Mouse (Mus musculus) CD4-positive, CD25-positive, alpha-beta regulatory T cell, adult 4 months (primary cell): Measurements from ENCODE around the gene Amigo2. TPM values are rescaled to one million over a fixed set of nuclear protein-coding genes. Genes with fewer than 3 reads are reported as not detected.

ENCODE experiments used
- ATAC-seq: one replicate; pipeline ENCODE4 v1.8.0; 2017
- polyA plus RNA-seq, 2 experiments: library from polyadenylated mRNA; unstranded; fragments of 100-300 nt; shearing (Covaris generic); gene quantifications; one replicate each; pipeline ENCODE4 v1.2.1; 2017

Gene Amigo2
- polyA plus RNA-seq: 1 to 10 TPM in 1 of 2 experiments, under 1 TPM in 1; 0.77 to 1.8 TPM

- peak; percentile 28 for ATAC-seq
These were observed at the start of gene Amigo2, which contains the start of gene Pced1b for GRCm38 (mm10) chr15:97246911-97247790. TSS of gene Amigo2 (minus strand) at chr15:97247287. TSS of gene Pced1b (plus strand) at chr15:97247107.

DNA sequence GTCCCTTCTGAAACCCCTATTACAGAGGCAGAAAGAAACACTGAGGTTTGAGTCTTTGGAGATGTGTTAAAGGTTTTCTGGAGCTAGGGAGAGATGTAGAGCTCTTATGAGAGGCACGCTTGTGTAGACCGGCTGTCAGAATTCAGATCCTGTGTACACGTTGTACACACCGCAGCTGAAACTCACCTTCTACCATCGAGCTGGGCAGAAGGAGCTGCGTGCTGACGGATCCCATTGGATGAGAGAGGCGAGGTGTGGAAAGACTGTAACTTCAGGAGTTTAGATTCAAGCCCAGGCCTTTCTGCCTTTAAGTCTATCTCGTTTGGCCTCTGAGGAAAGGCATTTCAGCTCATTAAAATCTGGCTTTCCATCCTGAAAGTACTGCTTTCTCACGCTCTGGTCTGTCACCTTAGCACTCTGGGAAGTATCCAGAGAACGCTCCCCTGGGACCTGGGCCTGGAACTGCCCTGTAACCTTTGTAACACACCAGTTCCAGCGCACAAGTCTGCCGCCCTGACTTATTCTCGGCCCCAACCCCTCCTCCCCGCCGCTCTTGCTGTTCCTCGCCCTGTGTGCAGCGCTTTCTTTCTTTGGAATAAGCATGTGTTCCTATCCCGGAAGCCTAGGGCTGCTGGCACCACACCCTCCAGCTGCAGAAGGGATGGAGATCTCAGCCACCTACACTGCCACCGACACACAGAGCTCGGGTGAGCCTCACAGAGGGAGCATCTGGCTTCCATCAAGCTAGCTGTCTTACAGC, 44.4 kb upstream of the Amigo2 start:
- no peak for ATAC-seq

- ATAC-seq: no peak
These were observed 43.3 kb upstream of the Amigo2 start for GRCm38 (mm10) chr15:97290351-97290750.

DNA sequence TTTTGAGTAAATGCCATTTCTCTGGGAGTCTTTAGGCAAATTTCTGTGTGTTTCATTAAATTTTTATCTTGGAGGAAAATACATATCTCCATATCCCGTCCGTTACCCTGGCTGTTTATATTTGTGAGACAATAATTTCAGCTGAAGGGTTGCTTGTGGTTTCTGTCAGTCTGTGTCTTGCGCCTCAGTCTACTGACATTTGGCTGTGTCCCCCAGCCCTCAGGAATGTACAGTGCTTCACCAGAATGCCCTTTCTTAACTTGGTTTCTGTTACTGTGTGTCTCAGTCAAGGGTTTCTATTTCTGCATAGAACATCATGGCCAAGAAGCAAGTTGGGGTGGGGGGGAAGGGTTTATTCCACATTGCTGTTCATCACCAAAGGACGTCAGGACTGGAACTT, 42.1 kb upstream of the Amigo2 start:
- ATAC-seq: no peak

DNA sequence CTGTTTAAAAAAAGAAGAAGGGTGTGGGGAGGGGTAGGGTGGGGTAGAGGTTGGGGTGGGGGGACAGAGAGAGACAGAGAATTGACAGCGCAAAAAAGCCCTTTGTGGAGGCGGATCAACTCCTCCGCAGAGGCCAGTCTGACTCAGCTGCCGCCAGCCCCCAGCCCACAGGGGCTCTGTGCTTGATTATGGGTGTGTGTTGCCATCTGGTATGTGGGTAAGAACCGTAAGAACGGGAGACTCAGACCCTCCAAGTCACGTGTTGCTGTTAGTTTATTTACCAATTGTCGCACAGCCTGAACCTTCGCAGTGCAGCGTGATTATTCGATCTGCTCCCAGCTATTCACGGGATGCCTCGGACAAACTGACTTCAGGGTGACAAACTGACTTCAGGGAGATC, 41.6 kb upstream of the Amigo2 start:
- ATAC-seq: no peak

GRCm38 (mm10) chr15:97287436-97288143, 40.5 kb upstream of the Amigo2 start:
- ATAC-seq: no peak

- ATAC-seq: no peak
These were observed 39.6 kb upstream of the Amigo2 start for GRCm38 (mm10) chr15:97286731-97287130.

GRCm38 (mm10) chr15:97285665-97286212, 38.7 kb upstream of the Amigo2 start:
- ATAC-seq: no peak

DNA sequence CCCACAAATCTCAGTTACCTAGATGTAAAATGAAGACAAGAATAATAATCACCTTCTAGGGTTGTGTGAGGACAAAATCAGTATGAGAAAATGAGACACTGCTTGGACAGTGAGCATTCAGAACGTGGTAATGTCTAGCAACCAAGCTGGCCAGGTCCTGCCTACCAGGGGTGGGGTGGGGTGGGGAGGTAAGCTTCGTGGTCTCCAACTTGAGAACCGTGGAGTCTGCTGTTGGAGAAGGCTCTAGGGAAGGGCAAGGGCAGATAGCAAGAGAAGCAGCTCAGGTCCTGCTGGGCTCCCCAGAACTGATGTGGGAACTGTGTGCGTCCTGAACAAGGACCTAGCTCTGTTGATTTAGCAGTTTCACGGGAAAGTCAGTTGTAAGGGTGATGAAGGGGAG, 37.1 kb upstream of the Amigo2 start:
- no peak for ATAC-seq

GRCm38 (mm10) chr15:97282572-97282881, 35.4 kb upstream of the Amigo2 start:
- ATAC-seq: no peak

DNA sequence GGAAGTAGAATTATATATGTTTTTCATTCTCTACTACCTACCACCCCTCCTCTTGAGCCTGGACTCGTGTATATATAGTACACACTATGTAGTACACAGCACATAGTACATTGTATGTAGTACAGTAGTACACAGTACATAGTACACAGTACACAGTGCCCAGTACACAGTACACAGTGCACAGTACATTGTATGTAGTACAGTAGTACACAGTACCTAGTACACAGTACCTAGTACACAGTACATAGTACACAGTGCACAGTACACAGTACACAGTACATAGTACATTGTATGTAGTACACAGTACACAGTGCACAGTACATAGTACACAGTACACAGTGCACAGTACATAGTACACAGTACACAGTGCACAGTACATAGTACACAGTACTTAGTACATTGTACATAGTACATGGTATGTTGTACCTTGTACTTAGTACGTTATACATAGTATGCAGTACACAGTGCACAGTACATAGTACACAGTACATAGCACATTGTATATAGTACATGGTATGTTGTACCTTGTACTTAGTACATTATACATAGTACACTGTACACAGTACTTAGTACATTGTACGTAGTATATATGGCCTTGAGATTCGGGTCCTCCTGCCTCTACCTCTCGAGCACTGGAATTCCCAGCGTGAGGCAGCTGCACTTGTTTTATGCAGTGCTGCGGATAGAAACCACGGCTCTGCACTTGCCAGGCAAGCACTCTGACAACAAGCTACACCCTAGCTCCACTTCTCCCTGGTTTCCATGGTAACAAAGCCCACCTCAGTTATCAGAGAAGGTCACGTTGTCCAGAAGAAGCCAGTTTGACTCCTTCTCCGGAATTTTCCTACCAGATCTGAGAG, 34.9 kb upstream of the Amigo2 start:
- ATAC-seq: no peak

- ATAC-seq: no peak
These were observed 33.7 kb upstream of the Amigo2 start for GRCm38 (mm10) chr15:97280776-97281175.

DNA sequence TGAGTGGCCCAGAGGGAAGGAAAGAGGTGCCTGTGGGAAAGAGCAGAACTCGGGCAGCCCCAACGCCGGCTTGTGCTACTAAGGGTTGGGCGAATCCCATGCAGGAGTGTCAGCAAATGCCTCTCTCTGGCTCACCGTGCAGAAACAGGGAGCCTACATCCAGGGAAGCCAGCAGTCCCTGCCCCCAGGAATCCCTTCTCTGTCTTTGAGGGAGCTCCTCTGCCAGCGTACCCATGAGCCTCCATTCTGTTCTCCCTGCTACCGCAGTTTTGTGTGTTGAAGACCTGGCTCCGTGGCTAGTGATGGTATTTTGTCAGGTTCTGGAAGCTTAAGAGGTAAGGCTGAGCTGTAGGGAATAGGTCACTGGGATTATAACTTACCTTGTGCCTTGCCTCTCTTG, 33.0 kb upstream of the Amigo2 start:
- ATAC-seq: no peak

DNA sequence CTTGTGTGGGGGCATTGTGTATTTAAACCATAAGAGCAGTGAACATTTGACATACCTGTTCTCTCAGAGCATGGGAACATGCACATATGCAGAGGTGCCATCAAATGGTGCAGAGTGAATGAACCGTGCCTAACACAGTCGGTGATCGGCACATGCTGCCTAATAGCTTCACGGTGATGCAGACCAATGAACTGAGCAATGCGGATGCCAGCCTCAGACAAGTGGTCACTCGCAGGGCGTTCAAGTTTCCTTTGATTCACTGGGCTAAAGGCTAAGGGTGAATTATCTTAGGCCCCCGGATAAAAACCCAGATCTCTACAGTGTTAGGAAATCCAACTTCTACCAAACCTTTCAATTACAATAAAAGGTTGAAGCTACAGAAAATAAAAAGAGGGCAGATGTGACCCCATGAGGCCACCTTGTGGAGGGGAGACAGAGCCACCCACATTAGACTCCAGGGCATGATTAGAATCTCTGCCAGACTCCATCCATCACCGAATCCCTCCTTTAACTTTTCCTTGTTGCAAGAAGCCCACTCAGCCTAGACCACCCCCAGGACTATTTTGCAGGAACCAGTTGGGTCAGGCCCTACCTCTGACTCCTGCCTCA, 31.4 kb upstream of the Amigo2 start:
- no peak for ATAC-seq

DNA sequence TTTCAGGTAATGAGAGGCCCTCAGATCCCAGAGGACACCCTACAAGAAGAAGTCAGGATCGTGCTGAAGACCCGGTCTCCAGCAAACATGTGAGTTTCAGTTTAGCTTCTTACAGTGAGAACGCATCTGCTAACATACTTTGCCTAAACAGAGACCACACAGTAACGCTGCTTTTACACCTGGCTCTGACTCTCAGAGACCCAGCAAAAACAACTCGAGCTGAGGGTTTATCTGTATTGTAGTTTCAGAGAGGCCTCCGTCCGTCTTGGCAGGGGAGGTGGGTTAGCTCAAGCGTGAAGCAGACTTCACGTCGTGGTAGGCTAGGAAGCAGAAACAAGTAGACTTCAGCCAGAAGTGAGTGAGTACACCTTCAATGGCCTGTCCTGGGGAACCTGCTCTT, 30.2 kb upstream of the Amigo2 start:
- ATAC-seq: no peak

DNA sequence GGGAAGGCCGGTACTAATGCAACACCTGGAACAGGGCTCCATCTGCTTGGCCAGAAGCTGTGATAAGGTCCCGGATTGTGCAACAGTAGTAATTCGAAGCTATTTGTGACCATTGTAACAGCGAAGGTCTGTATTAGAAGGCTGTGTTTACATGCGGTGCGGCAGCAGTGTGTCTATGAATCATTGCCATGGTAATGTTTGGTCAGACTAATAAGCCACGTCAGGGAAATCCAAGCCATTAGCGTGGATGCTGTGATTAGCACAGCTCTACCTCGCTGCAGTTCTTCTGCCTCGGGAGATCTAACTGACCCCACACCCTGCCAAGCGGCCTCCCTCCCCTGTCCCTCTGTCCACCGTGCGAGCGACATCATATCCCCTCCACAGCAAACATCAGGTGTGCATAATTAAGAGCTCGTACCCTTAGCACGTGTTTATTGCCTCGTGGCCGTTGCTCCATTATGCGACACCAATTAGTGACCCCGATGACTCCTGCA, 29.6 kb upstream of the Amigo2 start:
- no peak for ATAC-seq

- no peak for ATAC-seq
These were observed 28.7 kb upstream of the Amigo2 start for GRCm38 (mm10) chr15:97275626-97276395.

- ATAC-seq: no peak
These were observed 25.7 kb upstream of the Amigo2 start for GRCm38 (mm10) chr15:97272831-97273230.

- ATAC-seq: no peak
These were observed 25.1 kb upstream of the Amigo2 start for GRCm38 (mm10) chr15:97271985-97272697.
